Mouse (Mus musculus) stomach, embryonic 14.5 days (tissue): Measurements from ENCODE around the gene Arl3. TPM values are rescaled to one million over a fixed set of nuclear protein-coding genes. Genes with fewer than 3 reads are reported as not detected.

ENCODE experiments used
- ATAC-seq: fragments of 200-750 bp; cut with Nextera tagmentation; 2 replicates; pipeline ENCODE4 v1.8.0; 2017; ENCODE audit warnings: low read depth, moderate TSS enrichment; ENCODE audit not compliant: insufficient number of reproducible peaks, insufficient read depth, low FRiP score
- H3K27ac ChIP-seq: fragments of 300-500 bp; sonication (generic); 2 replicates; pipeline ENCODE4 v1.5.1; 2014; ENCODE audit warnings: mild to moderate bottlenecking, low read length, moderate library complexity, mixed read lengths
- H3K27me3 ChIP-seq: fragments of 300-500 bp; sonication (generic); 2 replicates; pipeline ENCODE4 v1.6.1; 2014; ENCODE audit warnings: low read length, control low read depth, mixed read lengths; ENCODE audit not compliant: control insufficient read depth, insufficient read depth
- H3K36me3 ChIP-seq: fragments of 300-500 bp; sonication (generic); 2 replicates; pipeline ENCODE4 v1.6.1; 2014; ENCODE audit warnings: mild to moderate bottlenecking, control low read depth, low read length, moderate library complexity, mixed read lengths; ENCODE audit not compliant: control insufficient read depth, insufficient read depth
- H3K4me1 ChIP-seq: fragments of 300-500 bp; sonication (generic); 2 replicates; pipeline ENCODE4 v1.6.1; 2014; ENCODE audit warnings: low read length, control low read depth, mixed read lengths; ENCODE audit not compliant: control insufficient read depth, insufficient read depth
- H3K4me2 ChIP-seq: fragments of 300-500 bp; sonication (generic); replicated peaks from 2 replicates; pipeline ENCODE4 v1.6.1; 2014; ENCODE audit warnings: low read depth, low read length, control low read depth
- H3K4me3 ChIP-seq: fragments of 300-500 bp; sonication (generic); 2 replicates; pipeline ENCODE4 v1.5.1; 2014; ENCODE audit warnings: low read depth, low read length, control low read depth
- H3K9ac ChIP-seq: fragments of 300-500 bp; sonication (generic); replicated peaks from 2 replicates; pipeline ENCODE4 v1.6.1; 2014; ENCODE audit warnings: low read depth, mild to moderate bottlenecking, control low read depth, low read length, moderate library complexity, mixed read lengths
- H3K9me3 ChIP-seq: fragments of 300-500 bp; sonication (generic); 2 replicates; pipeline ENCODE4 v1.6.1; 2016; ENCODE audit warnings: low read depth, low read length, control low read depth; ENCODE audit not compliant: control insufficient read depth
- WGBS: fragments of 180-500 bp; shearing (Covaris S2); extraction: QIAGEN DNeasy Blood & Tissue Kit; methylation state at CpG from one replicate; pipeline ENCODE4 v1.1.7; 2014; 5-methylcytosine and 5-hydroxymethylcytosine counted together
- polyA plus RNA-seq: library from polyadenylated mRNA; unstranded; fragments of >200 nt; fragmentation: Nextera tagmentation; extraction: Ambion mirVana; gene quantifications from 2 replicates; pipeline ENCODE4 v1.2.1, GENCODE M21; 2014

Gene Arl3
- polyA plus RNA-seq, 1 experiment from 2014 or later, result 98.7 TPM

GRCm38 (mm10) chr19:46507181-46507581 lies 65.8 kb downstream of the Arl3 start:
- Histone ChIP-seq H3K27ac (peak overlapping the region; percentile 33; the same call in 1 of the 2 replicates), H3K9ac (no peak overlapping the region)
- no peak for ATAC-seq

GRCm38 (mm10) chr19:46506372-46506717 lies 66.7 kb downstream of the Arl3 start:
- peaks cover 42% of the 10 kb centered on the region for H3K36me3 ChIP-seq
- no peak overlapping the region for H3K4me3 ChIP-seq
- WGBS, result 60% methylated on average over 3 of the region's 3 CpGs
- H3K27me3 ChIP-seq, result no peaks in the 10 kb centered on the region
- peak overlapping the region; percentile 90; the same call in 1 of the 2 replicates for H3K4me2 ChIP-seq
- no peak overlapping the region; the same call in 1 of the 2 replicates for H3K9ac ChIP-seq
- ATAC-seq, result no peak
- peaks cover 62% of the 10 kb centered on the region for H3K4me1 ChIP-seq
- H3K27ac ChIP-seq, result no peak overlapping the region
- H3K9me3 ChIP-seq, result no peaks in the 10 kb centered on the region

More at GRCm38 (mm10) chr19:46507181-46507581, 65.8 kb downstream of the Arl3 start:
- Histone ChIP-seq H3K4me2 (no peak overlapping the region), H3K27me3 (no peaks in the 10 kb centered on the region), H3K4me1 (peaks cover 62% of the 10 kb centered on the region), H3K36me3 (peaks cover 47% of the 10 kb centered on the region), H3K4me3 (no peak overlapping the region), H3K9me3 (no peaks in the 10 kb centered on the region)
- 75% methylated on average over 8 of the region's 8 CpGs for WGBS

- H3K4me3 ChIP-seq, result peak overlapping the region; percentile 95; the same call in 1 of the 2 replicates
These were observed 67.2 kb downstream of the Arl3 start for GRCm38 (mm10) chr19:46505646-46506371.

GRCm38 (mm10) chr19:46504822-46505417 lies 68.1 kb downstream of the Arl3 start:
- Histone ChIP-seq H3K4me2 (peak overlapping the region; percentile 90), H3K27ac (peak overlapping the region; percentile 100; the same call in 1 of the 2 replicates), H3K4me1 (peaks cover 56% of the 10 kb centered on the region), H3K9me3 (no peaks in the 10 kb centered on the region), H3K36me3 (peaks cover 35% of the 10 kb centered on the region), H3K4me3 (peak overlapping the region; percentile 95), H3K9ac (peak overlapping the region; percentile 98; the same call in 1 of the 2 replicates), H3K27me3 (no peaks in the 10 kb centered on the region)
- ATAC-seq, result no peak
- 55% methylated on average over 9 of the region's 9 CpGs for WGBS

More at GRCm38 (mm10) chr19:46505646-46506371, 67.2 kb downstream of the Arl3 start:
- ATAC-seq, result no peak
- no peaks in the 10 kb centered on the region for H3K9me3 ChIP-seq
- 79% methylated on average over 8 of the region's 8 CpGs for whole genome bisulfite sequencing
- peak overlapping the region; percentile 90 for H3K4me2 ChIP-seq
- H3K27ac ChIP-seq, result peak overlapping the region; percentile 6; the same call in 1 of the 2 replicates
- H3K36me3 ChIP-seq, result peaks cover 42% of the 10 kb centered on the region
- no peaks in the 10 kb centered on the region for H3K27me3 ChIP-seq
- H3K9ac ChIP-seq, result no peak overlapping the region; the same call in 1 of the 2 replicates
- peaks cover 62% of the 10 kb centered on the region for H3K4me1 ChIP-seq

GRCm38 (mm10) chr19:46504085-46504552 lies 68.9 kb downstream of the Arl3 start:
- Histone ChIP-seq H3K4me3 (peak overlapping the region; percentile 95), H3K4me2 (peak overlapping the region; percentile 90), H3K9ac (peak overlapping the region; percentile 98), H3K9me3 (no peaks in the 10 kb centered on the region), H3K4me1 (peaks cover 48% of the 10 kb centered on the region), H3K36me3 (peaks cover 33% of the 10 kb centered on the region), H3K27me3 (no peaks in the 10 kb centered on the region), H3K27ac (peak overlapping the region; percentile 100)
- no peak for ATAC-seq
- 0% methylated on average over 4 of the region's 4 CpGs for WGBS

- Histone ChIP-seq H3K36me3 (peaks cover 27% of the 10 kb centered on the region), H3K27ac (peak overlapping the region; percentile 100), H3K4me2 (peak overlapping the region; percentile 90), H3K27me3 (no peaks in the 10 kb centered on the region), H3K4me1 (peaks cover 42% of the 10 kb centered on the region), H3K9me3 (no peaks in the 10 kb centered on the region), H3K9ac (peak overlapping the region; percentile 98), H3K4me3 (peak overlapping the region; percentile 95)
- WGBS, result under 1% methylated on average over 21 of the region's 21 CpGs
- ATAC-seq, result peak; percentile 66
These were observed 69.5 kb downstream of the Arl3 start for GRCm38 (mm10) chr19:46503351-46504084.

- Histone ChIP-seq H3K27me3 (no peaks in the 10 kb centered on the region), H3K27ac (peak overlapping the region; percentile 100), H3K4me3 (peak overlapping the region; percentile 95), H3K9me3 (no peaks in the 10 kb centered on the region), H3K36me3 (peaks cover 18% of the 10 kb centered on the region), H3K4me1 (peaks cover 33% of the 10 kb centered on the region), H3K4me2 (peak overlapping the region; percentile 90), H3K9ac (peak overlapping the region; percentile 98)
- under 1% methylated on average over 53 of the region's 53 CpGs for WGBS
- ATAC-seq, result no peak
These were observed 70.4 kb downstream of the Arl3 start for GRCm38 (mm10) chr19:46502471-46503166.
